Mouse (Mus musculus) CH12.LX (cell line): ENCODE data around the gene Sost. TPM values are rescaled to one million over a fixed set of nuclear protein-coding genes. Genes with fewer than 3 reads are reported as not detected.

Experiments used
- DNase-seq: peaks from one replicate; pipeline ENCODE4 v3.0.0-alpha.2; 2013; ENCODE audit errors: extremely low read depth
- H3K27ac ChIP-seq: 2 replicates; pipeline ENCODE4 v1.5.1; 2012; ENCODE audit warnings: low read depth, mild to moderate bottlenecking, control low read depth, moderate library complexity; ENCODE audit not compliant: insufficient read depth
- H3K27me3 ChIP-seq: replicated peaks from 2 replicates; pipeline ENCODE3; 2012; ENCODE audit warnings: inconsistent platforms
- H3K36me3 ChIP-seq, 2 experiments: replicated peaks in 1 of 2; 2 replicates each; pipeline versions ENCODE3 to v1.6.1; 2012; ENCODE audit warnings: inconsistent platforms in 1 of 2, low read length in 1 of 2, mild to moderate bottlenecking in 1 of 2, mixed read lengths in 1 of 2, moderate library complexity in 1 of 2; ENCODE audit not compliant: control insufficient read depth in 1 of 2, insufficient read depth in 1 of 2
- H3K4me1 ChIP-seq, 2 experiments: 2 replicates each; pipeline ENCODE4 v1.6.1; 2012; ENCODE audit warnings: inconsistent platforms in 1 of 2, moderate library complexity in 1 of 2; ENCODE audit not compliant: insufficient read depth in 2 of 2, control insufficient read depth in 1 of 2
- H3K4me2 ChIP-seq: 2 replicates; pipeline ENCODE4 v1.6.1; 2012; ENCODE audit warnings: low read depth, mild to moderate bottlenecking, control low read depth; ENCODE audit not compliant: poor library complexity, insufficient read depth, severe bottlenecking
- H3K4me3 ChIP-seq, 3 experiments: fragments of 150-350 bp in 1 of 3; sonication (generic) in 1 of 3; replicated peaks in 1 of 3; 2 replicates each; pipeline versions ENCODE3 to v1.5.1; 2011 to 2012; ENCODE audit warnings: low read depth in 2 of 3, low read length in 2 of 3, mild to moderate bottlenecking in 2 of 3, moderate library complexity in 2 of 3, control low read depth in 1 of 3, improper control_type of control experiment in 1 of 3, inconsistent platforms in 1 of 3, mixed read lengths in 1 of 3; ENCODE audit not compliant: poor library complexity in 1 of 3
- H3K79me2 ChIP-seq: replicated peaks from 2 replicates; pipeline ENCODE4 v1.6.1; 2012; ENCODE audit warnings: mild to moderate bottlenecking, moderate library complexity; ENCODE audit not compliant: control insufficient read depth, poor library complexity, insufficient read depth, severe bottlenecking; ENCODE audit errors: extremely low read depth
- H3K9ac ChIP-seq: 2 replicates; pipeline ENCODE4 v1.6.1; 2012; ENCODE audit warnings: low read depth, mild to moderate bottlenecking, control low read depth, moderate library complexity; ENCODE audit not compliant: insufficient read depth
- H3K9me3 ChIP-seq: replicated peaks from 2 replicates; pipeline ENCODE3; 2012; ENCODE audit warnings: low read length, inconsistent platforms, mixed read lengths
- CHD1 ChIP-seq: IDR thresholded peaks from 2 replicates; pipeline ENCODE4 v1.6.1; 2012; ENCODE audit warnings: low read depth, low read length, improper control_type of control experiment, inconsistent platforms
- CTCF ChIP-seq, 2 experiments: IDR thresholded peaks in 1 of 2; conservative IDR thresholded peaks in 1 of 2; 2 replicates each; pipeline ENCODE4 v1.5.1; 2011 to 2012; ENCODE audit warnings: low read depth in 2 of 2, low read length in 2 of 2, improper control_type of control experiment in 1 of 2, inconsistent platforms in 1 of 2, mild to moderate bottlenecking in 1 of 2, moderate library complexity in 1 of 2
- EP300 ChIP-seq: IDR thresholded peaks from 2 replicates; pipeline ENCODE4 v1.6.1; 2011; ENCODE audit warnings: low read length, improper control_type of control experiment
- GABPA ChIP-seq: IDR thresholded peaks from 2 replicates; pipeline ENCODE4 v1.6.1; 2012; ENCODE audit warnings: low read depth, low read length, improper control_type of control experiment, inconsistent platforms; ENCODE audit not compliant: insufficient replicate concordance
- IRF4 ChIP-seq: IDR thresholded peaks from 2 replicates; pipeline ENCODE4 v1.6.1; 2014; ENCODE audit warnings: low read depth, mild to moderate bottlenecking, inconsistent platforms, low read length, improper control_type of control experiment
- MAX ChIP-seq: IDR thresholded peaks from 2 replicates; pipeline ENCODE4 v1.6.1; 2011; ENCODE audit warnings: low read length, improper control_type of control experiment
- MAZ ChIP-seq: IDR thresholded peaks from 2 replicates; pipeline ENCODE4 v1.6.1; 2012; ENCODE audit warnings: low read depth, mild to moderate bottlenecking, inconsistent platforms, low read length, improper control_type of control experiment, moderate library complexity
- NELFE ChIP-seq: IDR thresholded peaks from 2 replicates; pipeline ENCODE4 v1.6.1; 2011; ENCODE audit warnings: low read depth, low read length, improper control_type of control experiment
- NRF1 ChIP-seq: IDR thresholded peaks from 2 replicates; pipeline ENCODE4 v1.6.1; 2014; ENCODE audit warnings: low read depth, mild to moderate bottlenecking, inconsistent platforms, low read length, improper control_type of control experiment, moderate library complexity
- POLR2A ChIP-seq: IDR thresholded peaks from 2 replicates; pipeline ENCODE4 v1.6.1; 2011; ENCODE audit warnings: low read depth, mild to moderate bottlenecking, improper control_type of control experiment, low read length
- RAD21 ChIP-seq: IDR thresholded peaks from 2 replicates; pipeline ENCODE4 v1.6.1; 2011; ENCODE audit warnings: low read depth, mild to moderate bottlenecking, low read length, improper control_type of control experiment, moderate library complexity
- SIN3A ChIP-seq: IDR thresholded peaks from 2 replicates; pipeline ENCODE4 v1.6.1; 2012; ENCODE audit warnings: low read length, improper control_type of control experiment, inconsistent platforms
- SMC3 ChIP-seq: IDR thresholded peaks from 2 replicates; pipeline ENCODE4 v1.6.1; 2011; ENCODE audit warnings: low read depth, low read length, improper control_type of control experiment
- TCF12 ChIP-seq: IDR thresholded peaks from 2 replicates; pipeline ENCODE4 v1.6.1; 2014; ENCODE audit warnings: low read depth, mild to moderate bottlenecking, inconsistent platforms, low read length, improper control_type of control experiment
- ZC3H11A ChIP-seq: IDR thresholded peaks from 2 replicates; pipeline ENCODE4 v1.6.1; 2012; ENCODE audit warnings: low read depth, mild to moderate bottlenecking, inconsistent platforms, low read length, improper control_type of control experiment
- ZKSCAN1 ChIP-seq: IDR thresholded peaks from 2 replicates; pipeline ENCODE4 v1.6.1; 2012; ENCODE audit warnings: low read depth, inconsistent platforms, low read length, improper control_type of control experiment, borderline replicate concordance
- dilution Hi-C: fragments of 300-500 bp; cut with MboI; formaldehyde crosslinking; loops from 2 replicates; pipeline ENCODE4 v1.14.3; 2020; ENCODE audit warnings: low sequenced_read_pairs; ENCODE audit not compliant: extremely low pct_unique_long_range_greater_than_20kb, extremely low pct_ligation_motif_present
- in situ Hi-C: fragments of 300-500 bp; cut with MboI; formaldehyde crosslinking; loops from 3 replicates; pipeline ENCODE4 v1.14.3; 2019; ENCODE audit warnings: low sequenced_read_pairs, low pct_ligation_motif_present, low pct_unique_long_range_greater_than_20kb, mixed read lengths
- polyA plus RNA-seq: library from polyadenylated mRNA; unstranded; fragments of >175 nt; gene quantifications from 2 replicates; pipeline ENCODE4 v1.2.1, GENCODE M21; 2012; ENCODE audit warnings: low read depth; ENCODE audit not compliant: insufficient read length
- total RNA-seq, 2 experiments: library from RNA; depleted of rRNA; stranded (reverse); fragments of 300-350 nt in 1 of 2; fragments of >200 nt in 1 of 2; gene quantifications; 2 replicates each; pipeline ENCODE4 v1.2.3; 2012 to 2014

Sost gene
- total and polyA plus RNA-seq, 3 experiments: not detected

- Histone ChIP-seq H3K4me1 (peaks cover 14 to 35% of the 10 kb centered on the region in 2 experiments), H3K27ac (no peak within 1 kb of the TSS), H3K27me3 (peaks cover 61% of the 10 kb centered on the region), H3K4me2 (peak within 1 kb of the TSS; percentile 39), H3K9ac (no peak within 1 kb of the TSS)
- no peak for DNase-seq
- TF ChIP-seq ZC3H11A (no peak), EP300 (no peak), POLR2A (no peak), NRF1 (no peak), MAX (no peak), IRF4 (no peak), GABPA (no peak), SIN3A (no peak)
- TF ChIP-seq, all 38 proteins: peak for 0
- in situ Hi-C loops (no loop called here), dilution Hi-C loops (no loop called here)
- no peaks in the 10 kb centered on the region for H3K9me3 ChIP-seq
- no peak within 1 kb of the TSS for H3K4me3 ChIP-seq
- H3K79me2 ChIP-seq: no peaks in the 10 kb centered on the region
- peaks cover 1 to 10% of the 10 kb centered on the region in 2 experiments for H3K36me3 ChIP-seq
Observed at GRCm38 (mm10) chr11:101986913-101987312, 20.1 kb upstream of the Sost start, which contains the start of gene Dusp3. TSS of gene Dusp3 (minus strand) at chr11:101987013.

GRCm38 (mm10) chr11:101985990-101986389 lies 19.2 kb upstream of the Sost start:
- TF ChIP-seq CTCF (conservative IDR thresholded peaks at IDR 0.05 in 1 of 2, IDR thresholded peaks at IDR 0.05 in 1 of 2; ENCODE audit: low read depth in 2 of 2, low read length in 2 of 2): peak; percentile 86 to 98
- 0 out of 2 replicates have a peak, but pooled peaks have one; percentile 19 for TF ChIP-seq NELFE
- peak; percentile 87 for TF ChIP-seq SMC3
- TF ChIP-seq TCF12: 0 out of 2 replicates have a peak, but pooled peaks have one; percentile 44
- TF ChIP-seq ZKSCAN1: no peak
- no peak for TF ChIP-seq MAZ
- peak; percentile 92 for TF ChIP-seq RAD21
- 0 out of 2 replicates have a peak, but pooled peaks have one; percentile 24 for TF ChIP-seq NRF1
- no peak for TF ChIP-seq CHD1
- TF ChIP-seq MAX: no peak
- TF ChIP-seq, all 38 proteins: peak for 6
- Histone ChIP-seq H3K27me3 (peaks cover 54% of the 10 kb centered on the region), H3K27ac (no peak overlapping the region), H3K4me3 (no peak overlapping the region), H3K9ac (no peak overlapping the region), H3K79me2 (no peaks in the 10 kb centered on the region), H3K4me1 (peaks cover 14 to 40% of the 10 kb centered on the region in 2 experiments), H3K4me2 (peak overlapping the region; percentile 39), H3K36me3 (peaks cover 9 to 19% of the 10 kb centered on the region in 2 experiments), H3K9me3 (no peaks in the 10 kb centered on the region)
- DNase-seq: peak; percentile 87
- dilution Hi-C loops: no loop called here
- in situ Hi-C loops: no loop called here
